Mouse (Mus musculus) hindbrain, embryonic 12.5 days (tissue): ENCODE measurements at regions not wholly inside any gene's neighbourhood (a gene's known extent, or its start where the extent isn't known, plus 50 kb on each side); places are given as distances from the start of the nearest gene placed in this dataset.

ENCODE experiments used
- ATAC-seq: fragments of 200-750 bp; cut with Nextera tagmentation; 2 replicates; pipeline ENCODE4 v1.8.0; 2017; ENCODE audit warnings: moderate TSS enrichment; ENCODE audit not compliant: low FRiP score
- H3K27ac ChIP-seq: fragments of 300-500 bp; sonication (generic); 2 replicates; pipeline ENCODE4 v1.5.1; 2016; ENCODE audit warnings: mild to moderate bottlenecking
- H3K27me3 ChIP-seq: fragments of 300-500 bp; sonication (generic); 2 replicates; pipeline ENCODE4 v1.6.1; 2016; ENCODE audit warnings: mild to moderate bottlenecking
- H3K36me3 ChIP-seq: fragments of 300-500 bp; sonication (generic); 2 replicates; pipeline ENCODE4 v1.6.1; 2016; ENCODE audit warnings: mild to moderate bottlenecking
- H3K4me1 ChIP-seq: fragments of 300-500 bp; sonication (generic); 2 replicates; pipeline ENCODE4 v1.6.1; 2016
- H3K4me2 ChIP-seq: fragments of 300-500 bp; sonication (generic); replicated peaks from 2 replicates; pipeline ENCODE4 v1.6.1; 2016; ENCODE audit warnings: mild to moderate bottlenecking
- H3K4me3 ChIP-seq: fragments of 300-500 bp; sonication (generic); 2 replicates; pipeline ENCODE4 v1.5.1; 2016; ENCODE audit warnings: mild to moderate bottlenecking
- H3K9ac ChIP-seq: fragments of 300-500 bp; sonication (generic); 2 replicates; pipeline ENCODE4 v1.6.1; 2016; ENCODE audit warnings: mild to moderate bottlenecking, moderate library complexity
- H3K9me3 ChIP-seq: fragments of 300-500 bp; sonication (generic); replicated peaks from 2 replicates; pipeline ENCODE4 v1.6.1; 2016; ENCODE audit warnings: mild to moderate bottlenecking
- WGBS: fragments of 180-500 bp; shearing (Covaris S2); methylation state at CpG from one replicate; pipeline ENCODE4 v1.1.7; 2016; 5-methylcytosine and 5-hydroxymethylcytosine counted together

- no peak overlapping the region for H3K27ac ChIP-seq
- H3K4me3 ChIP-seq = no peak overlapping the region
- no peak overlapping the region for H3K9ac ChIP-seq
- H3K9me3 ChIP-seq = no peaks in the 10 kb centered on the region
- no peaks in the 10 kb centered on the region for H3K36me3 ChIP-seq
- no peak for ATAC-seq
- no peaks in the 10 kb centered on the region for H3K27me3 ChIP-seq
- no peaks in the 10 kb centered on the region for H3K4me1 ChIP-seq
- 88% methylated on average over 8 of the region's 8 CpGs for WGBS
- H3K4me2 ChIP-seq = no peak overlapping the region
Observed at GRCm38 (mm10) chr6:143333493-143333892, 166.5 kb downstream of the Etnk1 start.

- H3K9me3 ChIP-seq = no peaks in the 10 kb centered on the region
- no peaks in the 10 kb centered on the region for H3K36me3 ChIP-seq
- H3K9ac ChIP-seq = no peak overlapping the region
- ATAC-seq = no peak
- H3K27ac ChIP-seq = no peak overlapping the region
- WGBS = 79% methylated on average over 4 of the region's 4 CpGs
- no peak overlapping the region for H3K4me2 ChIP-seq
- H3K4me3 ChIP-seq = no peak overlapping the region
- no peaks in the 10 kb centered on the region for H3K4me1 ChIP-seq
- H3K27me3 ChIP-seq = no peaks in the 10 kb centered on the region
Observed at GRCm38 (mm10) chr6:143336574-143336973, 169.6 kb downstream of the Etnk1 start.

GRCm38 (mm10) chr6:143349000-143349399 is 182.0 kb downstream of the Etnk1 start:
- Histone ChIP-seq H3K27ac (no peak overlapping the region), H3K9ac (no peak overlapping the region), H3K4me3 (no peak overlapping the region), H3K4me1 (no peaks in the 10 kb centered on the region), H3K27me3 (no peaks in the 10 kb centered on the region), H3K4me2 (no peak overlapping the region), H3K36me3 (no peaks in the 10 kb centered on the region), H3K9me3 (no peaks in the 10 kb centered on the region)
- ATAC-seq = no peak
- whole genome bisulfite sequencing = 90% methylated on average over 2 of the region's 2 CpGs

- no peak overlapping the region for H3K4me2 ChIP-seq
- no peak overlapping the region for H3K9ac ChIP-seq
- WGBS = 59% methylated on average over 7 of the region's 7 CpGs
- ATAC-seq = peak; percentile 72
- H3K4me3 ChIP-seq = no peak overlapping the region
- no peaks in the 10 kb centered on the region for H3K27me3 ChIP-seq
- no peaks in the 10 kb centered on the region for H3K36me3 ChIP-seq
- no peaks in the 10 kb centered on the region for H3K9me3 ChIP-seq
- no peaks in the 10 kb centered on the region for H3K4me1 ChIP-seq
- H3K27ac ChIP-seq = no peak overlapping the region
Observed at GRCm38 (mm10) chr6:143359320-143360032, 192.5 kb downstream of the Etnk1 start.

GRCm38 (mm10) chr6:143361149-143361725 is 194.2 kb downstream of the Etnk1 start:
- no peak overlapping the region for H3K4me3 ChIP-seq
- no peak overlapping the region for H3K9ac ChIP-seq
- H3K4me2 ChIP-seq = no peak overlapping the region
- no peaks in the 10 kb centered on the region for H3K36me3 ChIP-seq
- H3K27me3 ChIP-seq = no peaks in the 10 kb centered on the region
- WGBS = 87% methylated on average over 5 of the region's 5 CpGs
- no peak overlapping the region for H3K27ac ChIP-seq
- no peaks in the 10 kb centered on the region for H3K9me3 ChIP-seq
- H3K4me1 ChIP-seq = no peaks in the 10 kb centered on the region
- ATAC-seq = no peak

GRCm38 (mm10) chr6:143361963-143362362 is 194.9 kb downstream of the Etnk1 start:
- no peak overlapping the region for H3K4me3 ChIP-seq
- H3K4me2 ChIP-seq = no peak overlapping the region
- H3K27me3 ChIP-seq = no peaks in the 10 kb centered on the region
- 95% methylated on average over 2 of the region's 2 CpGs for WGBS
- no peak overlapping the region for H3K27ac ChIP-seq
- no peaks in the 10 kb centered on the region for H3K4me1 ChIP-seq
- no peak overlapping the region for H3K9ac ChIP-seq
- H3K9me3 ChIP-seq = no peaks in the 10 kb centered on the region
- ATAC-seq = no peak
- H3K36me3 ChIP-seq = no peaks in the 10 kb centered on the region

- Histone ChIP-seq H3K9me3 (no peaks in the 10 kb centered on the region), H3K4me3 (no peak overlapping the region), H3K4me1 (peaks cover 9% of the 10 kb centered on the region; the same call in 1 of the 2 replicates), H3K9ac (no peak overlapping the region), H3K36me3 (no peaks in the 10 kb centered on the region), H3K4me2 (no peak overlapping the region), H3K27ac (no peak overlapping the region), H3K27me3 (no peaks in the 10 kb centered on the region)
- ATAC-seq = no peak
- 84% methylated on average over 5 of the region's 5 CpGs for WGBS
Observed at GRCm38 (mm10) chr6:143365840-143366239, 198.8 kb downstream of the Etnk1 start.

- peaks cover 9% of the 10 kb centered on the region; the same call in 1 of the 2 replicates for H3K4me1 ChIP-seq
- no peak overlapping the region for H3K4me2 ChIP-seq
- H3K9ac ChIP-seq = no peak overlapping the region
- H3K27me3 ChIP-seq = no peaks in the 10 kb centered on the region
- no peaks in the 10 kb centered on the region for H3K9me3 ChIP-seq
- H3K27ac ChIP-seq = no peak overlapping the region
- no peaks in the 10 kb centered on the region for H3K36me3 ChIP-seq
- no peak overlapping the region for H3K4me3 ChIP-seq
- WGBS = 55% methylated on average over 3 of the region's 3 CpGs
- no peak for ATAC-seq
Observed at GRCm38 (mm10) chr6:143367804-143368203, 200.8 kb downstream of the Etnk1 start.

- no peaks in the 10 kb centered on the region for H3K36me3 ChIP-seq
- WGBS = 71% methylated on average over 8 of the region's 8 CpGs
- no peak overlapping the region for H3K4me3 ChIP-seq
- no peak for ATAC-seq
- no peak overlapping the region for H3K27ac ChIP-seq
- no peaks in the 10 kb centered on the region for H3K9me3 ChIP-seq
- peaks cover 9% of the 10 kb centered on the region; the same call in 1 of the 2 replicates for H3K4me1 ChIP-seq
- no peak overlapping the region for H3K4me2 ChIP-seq
- no peak overlapping the region for H3K9ac ChIP-seq
- no peaks in the 10 kb centered on the region for H3K27me3 ChIP-seq
Observed at GRCm38 (mm10) chr6:143368646-143369045, 201.6 kb downstream of the Etnk1 start.

GRCm38 (mm10) chr6:143372487-143372886 is 205.5 kb downstream of the Etnk1 start:
- Histone ChIP-seq H3K36me3 (no peaks in the 10 kb centered on the region), H3K27me3 (no peaks in the 10 kb centered on the region), H3K4me3 (no peak overlapping the region), H3K27ac (no peak overlapping the region), H3K9me3 (no peaks in the 10 kb centered on the region), H3K9ac (no peak overlapping the region), H3K4me1 (peaks cover 6% of the 10 kb centered on the region; the same call in 1 of the 2 replicates), H3K4me2 (no peak overlapping the region)
- WGBS = 38% methylated on average over 5 of the region's 5 CpGs
- no peak for ATAC-seq

- no peaks in the 10 kb centered on the region for H3K9me3 ChIP-seq
Observed at GRCm38 (mm10) chr6:143373686-143374273, 206.8 kb downstream of the Etnk1 start.

GRCm38 (mm10) chr6:143375951-143376713 is 209.1 kb downstream of the Etnk1 start:
- no peaks in the 10 kb centered on the region for H3K4me1 ChIP-seq
- H3K27ac ChIP-seq = no peak overlapping the region
- H3K4me3 ChIP-seq = no peak overlapping the region
- H3K9me3 ChIP-seq = no peaks in the 10 kb centered on the region
- H3K36me3 ChIP-seq = no peaks in the 10 kb centered on the region
- H3K4me2 ChIP-seq = no peak overlapping the region
- no peak overlapping the region for H3K9ac ChIP-seq
- no peak for ATAC-seq
- WGBS = 79% methylated on average over 21 of the region's 21 CpGs
- H3K27me3 ChIP-seq = no peaks in the 10 kb centered on the region

More at GRCm38 (mm10) chr6:143373686-143374273, 206.8 kb downstream of the Etnk1 start:
- H3K27me3 ChIP-seq = no peaks in the 10 kb centered on the region
- no peaks in the 10 kb centered on the region for H3K36me3 ChIP-seq
- 58% methylated on average over 15 of the region's 15 CpGs for WGBS
- H3K4me1 ChIP-seq = no peaks in the 10 kb centered on the region
- H3K4me2 ChIP-seq = no peak overlapping the region
- no peak overlapping the region for H3K4me3 ChIP-seq
- no peak overlapping the region for H3K9ac ChIP-seq
- no peak overlapping the region for H3K27ac ChIP-seq
- peak; percentile 56; the same call in 1 of the 2 replicates for ATAC-seq
